Mouse (Mus musculus) neutrophil, adult 5-6 weeks (primary cell): ENCODE data around the gene Gm27235. TPM values are rescaled to one million over a fixed set of nuclear protein-coding genes. Genes with fewer than 3 reads are reported as not detected.
"Not testable (repeated sequence)": the region's sequence is repeated elsewhere in the genome, so short reads cannot be mapped to it uniquely, and the experiment has no call there.

Source experiments
- ATAC-seq: fragments of 151-379, 151-347 bp; 2 replicates; pipeline ENCODE4 v1.8.0; 2017; ENCODE audit warnings: mild to moderate bottlenecking, moderate TSS enrichment; ENCODE audit not compliant: insufficient number of reproducible peaks, poor library complexity, low FRiP score, severe bottlenecking; ENCODE audit errors: extremely low read depth
- total RNA-seq: library from RNA; stranded (forward); fragments of 200-1000 nt; gene quantifications from 2 replicates; pipeline ENCODE4 v1.2.3, GENCODE M21; 2017

The Gm27235 gene
- total RNA-seq = not detected in 2 replicates

GRCm38 (mm10) chr9:35790001-35790400, at the start of gene Gm27235, which contains the start of gene D730048I06Rik:
TSS of gene Gm27235 (minus strand) at chr9:35790101.
TSS of gene D730048I06Rik (minus strand) at chr9:35790112.
- ATAC-seq = no peak

DNA sequence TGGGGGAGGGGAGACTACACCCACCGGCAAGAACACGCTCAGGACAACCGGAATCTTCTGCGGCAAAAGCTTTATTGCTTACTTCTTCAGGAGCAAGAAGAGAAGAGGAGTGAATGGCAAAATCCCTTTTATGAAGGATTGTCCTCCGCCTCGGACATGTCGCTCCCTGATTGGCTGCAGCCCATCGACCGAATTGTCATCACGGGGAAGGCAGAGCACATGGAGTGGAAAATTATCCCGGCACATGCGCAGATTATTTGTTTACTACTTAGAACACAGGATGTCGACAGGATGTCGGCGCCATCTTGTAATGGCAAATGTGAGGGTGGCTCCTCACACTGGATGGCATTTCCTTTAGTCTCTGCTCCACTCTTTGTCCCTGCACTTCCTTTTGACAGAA, 28.0 kb upstream of the Gm27235 start:
- ATAC-seq = not testable (repeated sequence)

DNA sequence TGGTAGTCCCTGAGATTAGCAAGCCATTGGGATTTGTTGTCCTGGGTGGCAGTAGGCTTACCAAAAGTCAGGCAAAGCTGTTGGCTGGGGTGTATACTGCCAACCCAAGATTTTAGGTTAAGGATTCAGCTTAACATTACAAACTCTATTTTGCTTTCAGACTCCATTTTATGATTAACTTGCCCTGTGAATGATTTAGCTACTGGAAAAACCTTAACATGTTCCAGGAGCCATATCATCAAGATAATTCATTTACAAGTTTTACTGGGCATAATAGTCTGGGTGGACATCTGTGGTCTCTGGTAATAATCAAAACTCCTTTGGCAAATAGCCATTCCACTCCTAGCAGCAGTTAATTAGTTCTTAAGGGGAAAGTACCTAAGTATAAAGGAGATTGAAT, 8.2 kb upstream of the Gm27235 start:
- ATAC-seq = no peak

GRCm38 (mm10) chr9:35778009-35778408, 11.9 kb downstream of the Gm27235 start, which contains the start of gene Gm17727:
TSS of gene Gm17727 (minus strand) at chr9:35778109.
- no peak for ATAC-seq

- ATAC-seq = no peak
Measured at GRCm38 (mm10) chr9:35756843-35757242, 33.1 kb downstream of the Gm27235 start.

- ATAC-seq = no peak
Measured at GRCm38 (mm10) chr9:35740749-35741148, 49.2 kb downstream of the Gm27235 start, which contains the start of gene Gm17677. TSS of gene Gm17677 (plus strand) at chr9:35741049.

Other genes starting within 250 kb of the Gm27235 start
- gene Ddx25, start 231.6 kb downstream of the Gm27235 start, total RNA-seq = 1.3 and 1.5 TPM in 2 replicates
- 25.6 and 30.9 TPM in 2 replicates for gene Pus3, start 231.5 kb downstream of the Gm27235 start, total RNA-seq
- gene Pate2, start 219.8 kb downstream of the Gm27235 start, total RNA-seq = not detected in 2 replicates
- 11.9 and 14.5 TPM in 2 replicates for gene Hyls1, start 219.7 kb downstream of the Gm27235 start, total RNA-seq
- not detected in 2 replicates for gene Pate4, start 178.2 kb downstream of the Gm27235 start, total RNA-seq
- gene Pate3, start 141.9 kb downstream of the Gm27235 start, total RNA-seq = not detected in 2 replicates
- not detected in 2 replicates for gene Pate1, start 102.7 kb downstream of the Gm27235 start, total RNA-seq
- gene Gm17677, start 49.1 kb downstream of the Gm27235 start, total RNA-seq = not detected in 2 replicates
- not detected in 2 replicates for gene Gm17727, start 12.0 kb downstream of the Gm27235 start, total RNA-seq
- gene D730048I06Rik, start within 50 bp of the Gm27235 start, total RNA-seq = not detected in 2 replicates
- not detected in 2 replicates for gene 9230110F15Rik, start 54.0 kb upstream of the Gm27235 start, total RNA-seq
- gene 9230113P08Rik, start 118.3 kb upstream of the Gm27235 start, total RNA-seq = not detected in 2 replicates